In the genomic region with DNA sequence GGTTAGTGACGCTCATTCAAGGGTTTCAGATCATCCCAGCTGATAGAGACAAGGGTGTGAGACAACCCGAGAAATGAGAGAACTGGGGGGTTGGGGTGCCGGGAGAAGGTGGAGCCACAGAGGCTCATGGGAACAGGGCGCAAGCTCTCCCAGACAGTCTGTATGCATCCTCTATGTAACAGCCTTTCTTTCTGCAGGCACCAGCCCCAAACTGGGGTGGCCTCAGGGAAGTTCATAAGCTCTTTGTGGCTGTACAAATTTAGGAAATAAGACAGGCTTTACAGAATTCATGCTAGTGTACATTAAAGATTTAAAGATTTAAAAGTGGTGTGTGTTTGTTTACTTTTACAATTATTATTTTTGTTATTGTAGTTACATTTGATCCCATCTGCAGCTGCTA, we compare ENCODE assay signal across 32 mouse cellular contexts. TPM values are rescaled to one million over a fixed set of nuclear protein-coding genes. Genes with fewer than 3 reads are reported as not detected.
A peak's percentile ranks its signal among the peaks of the same experiment; 100 is the strongest.
DNase-seq lines count a peak whose midpoint lies in the region; ATAC-seq and TF ChIP-seq lines count a peak whose summit lies in the region.
"Had no signal": no experiment of that assay in that cellular context is flagged by ENCODE, and none has a peak within 500 bp of the region (broad histone marks: within the 10 kb centered on the region; RNA-seq: fewer than 3 reads in every experiment).

No protein-coding gene starts in this region.

- no peak overlapping the region for H3K4me3 ChIP-seq in forebrain, embryonic 13.5 days
- H3K4me3 ChIP-seq in kidney, adult 2 months (ENCODE audit: insufficient read depth, low read depth, low read length): no peak overlapping the region
- H3K4me3 ChIP-seq: embryonic facial prominence, embryonic 10.5 days; embryonic facial prominence, embryonic 13.5 days; erythroblast, embryonic 14.5 days; gastrocnemius, adult 2 months; heart, adult 2 months; heart, embryonic 10.5 days; heart, embryonic 13.5 days; hindbrain, embryonic 12.5 days had no signal

- no peaks in the 10 kb centered on the region for H3K27me3 ChIP-seq in forebrain, embryonic 13.5 days
- no peaks in the 10 kb centered on the region for H3K27me3 ChIP-seq in kidney, adult 2 months (replicated peaks; ENCODE audit: control insufficient read depth, insufficient read depth, low read length)
- H3K27me3 ChIP-seq: embryonic facial prominence, embryonic 13.5 days; heart, embryonic 13.5 days; hindbrain, embryonic 12.5 days had no signal

- DNase-seq in heart, adult 11 months: peak; percentile 68
- DNase-seq in heart, postnatal 36 days: no peak
- peak; percentile 24 for DNase-seq in brain, adult 2 months (ENCODE audit: low read depth, low spot score)
- DNase-seq in induced T-regulatory cell, adult 2 months (ENCODE audit: low read depth): peak; percentile 12
- DNase-seq in kidney, adult 2 months: no peak
- DNase-seq in neural tube, embryonic 10.5 days (ENCODE audit: extremely low spot score, low spot score): no peak
- no peak for DNase-seq in gastrocnemius, postnatal 25 days
- DNase-seq: adrenal gland, adult 8-10 months; adrenal gland, postnatal 25 days; cerebellum, adult 2 months; cerebellum, postnatal 10 days; cerebellum, postnatal 36 days; embryo, embryonic 11 days; gastrocnemius, adult 2 months; gastrocnemius, postnatal 14 days; heart, adult 2 months; heart, postnatal 14 days; kidney, adult 8-10 months had no signal

- no peak overlapping the region for H3K27ac ChIP-seq in forebrain, embryonic 13.5 days
- H3K27ac ChIP-seq in kidney, adult 2 months (ENCODE audit: insufficient read depth, low read depth, low read length): no peak overlapping the region
- H3K27ac ChIP-seq: embryonic facial prominence, embryonic 10.5 days; embryonic facial prominence, embryonic 13.5 days; gastrocnemius, adult 2 months; heart, adult 2 months; heart, embryonic 10.5 days; heart, embryonic 13.5 days; hindbrain, embryonic 12.5 days had no signal

- H3K9me3 ChIP-seq in forebrain, embryonic 13.5 days (replicated peaks): peaks cover 6% of the 10 kb centered on the region; the same call in 1 of the 2 replicates
- H3K9me3 ChIP-seq: hindbrain, embryonic 12.5 days had no signal

- no peak for TF ChIP-seq POLR2A in kidney, adult 2 months (IDR thresholded peaks at IDR 0.05; ENCODE audit: low read depth, low read length)

- 0 out of 2 replicates have a peak, but pooled peaks cover 12% of the 10 kb centered on the region for H3K4me1 ChIP-seq in forebrain, embryonic 13.5 days
- H3K4me1 ChIP-seq in kidney, adult 2 months (ENCODE audit: control insufficient read depth, insufficient read depth, low read length): peaks cover 7% of the 10 kb centered on the region

- no peak overlapping the region for H3K4me2 ChIP-seq in forebrain, embryonic 13.5 days
- H3K4me2 ChIP-seq: embryonic facial prominence, embryonic 13.5 days; heart, embryonic 13.5 days; hindbrain, embryonic 12.5 days had no signal

- H3K36me3 ChIP-seq in forebrain, embryonic 13.5 days (ENCODE audit: poor library complexity, severe bottlenecking): no peaks in the 10 kb centered on the region
- no peaks in the 10 kb centered on the region for H3K36me3 ChIP-seq in kidney, adult 2 months (ENCODE audit: control insufficient read depth, insufficient read depth, low read length)
- H3K36me3 ChIP-seq: embryonic facial prominence, embryonic 13.5 days; heart, embryonic 10.5 days; hindbrain, embryonic 12.5 days had no signal

- 72% methylated on average over 4 of the region's 4 CpGs for WGBS in forebrain, embryonic 13.5 days
- WGBS in kidney, adult 2 months: 92% methylated on average over 4 of the region's 4 CpGs

- no peak overlapping the region for H3K9ac ChIP-seq in forebrain, embryonic 13.5 days
- H3K9ac ChIP-seq: embryonic facial prominence, embryonic 13.5 days; heart, embryonic 13.5 days; hindbrain, embryonic 12.5 days had no signal

- intact Hi-C loops in heart, postnatal 36 days (cut with DNase I): no loop called here

- ATAC-seq in forebrain, embryonic 13.5 days: peak; percentile 48; the same call in 1 of the 2 replicates
- ATAC-seq: activated CD4-positive, CD25-positive, alpha-beta regulatory T cell, adult 4 months; hindbrain, embryonic 16.5 days; inflammation-experienced regulatory T-cells, adult 6 months; intestine, embryonic 16.5 days had no signal

- TF ChIP-seq CTCF in kidney, adult 2 months (conservative IDR thresholded peaks at IDR 0.05; ENCODE audit: insufficient read depth, insufficient read length, low read depth, low read length): no peak

RNA-seq across cellular contexts. Expression of gene Ppfibp1, which starts 8.0 kb away (rescaled TPM):
- 100 to 1,000 TPM; 111 to 115 TPM for total RNA-seq in heart, postnatal 36 days (2021)
- polyA plus RNA-seq in forebrain, embryonic 13.5 days (2015; fragmentation: Nextera tagmentation; extraction: Ambion mirVana): 12.7 and 16.5 TPM in 2 replicates
- 20.6 and 23.4 TPM in 2 replicates for polyA plus RNA-seq in kidney, adult 2 months (2012; rRNA removed)
- 10 to 100 TPM; 32.7 to 33.7 TPM for total RNA-seq in gastrocnemius, postnatal 25 days (2021)
- polyA plus RNA-seq: erythroblast, embryonic 14.5 days had no signal

RNA-seq across cellular contexts. Expression of gene Smco2, which starts 30.4 kb away (rescaled TPM):
- 1 to 10 TPM; 2.5 to 3.4 TPM for total RNA-seq in heart, postnatal 36 days (2021)
- polyA plus RNA-seq in forebrain, embryonic 13.5 days (2015; fragmentation: Nextera tagmentation; extraction: Ambion mirVana): not detected in 2 replicates
- polyA plus RNA-seq in kidney, adult 2 months (2012; rRNA removed): 0.11 TPM in 1 of 2 replicates, not detected in the other
- not detected for total RNA-seq in gastrocnemius, postnatal 25 days (2021)
- total RNA-seq: adrenal gland, adult 8-10 months; adrenal gland, postnatal 25 days; ES-E14; gastrocnemius, adult 2 months; gastrocnemius, postnatal 14 days; hematopoietic stem cell, adult 5-6 weeks had no signal
- polyA plus RNA-seq: activated CD4-positive, CD25-positive, alpha-beta regulatory T cell, adult 4 months; C2C12; cerebellum, adult 2 months; embryonic facial prominence, embryonic 10.5 days; embryonic facial prominence, embryonic 13.5 days; erythroblast, embryonic 14.5 days; heart, embryonic 10.5 days; heart, embryonic 13.5 days; hindbrain, embryonic 12.5 days; hindbrain, embryonic 16.5 days; inflammation-experienced regulatory T-cells, adult 6 months; intestine, embryonic 16.5 days had no signal

Comparison
In these comparisons a context has a peak if more than half of its experiments do, and no peak if none do; other contexts are left out.
1. DNase-seq: peak in heart, adult 11 months (single experiment), brain, adult 2 months (single experiment) and induced T-regulatory cell, adult 2 months (single experiment); none in heart, postnatal 36 days (0 of 2), kidney, adult 2 months (single experiment), neural tube, embryonic 10.5 days (single experiment) and gastrocnemius, postnatal 25 days (single experiment).